Mouse (Mus musculus) monocyte, adult 5-6 weeks (primary cell): Measurements from ENCODE around the gene Ccnk. TPM values are rescaled to one million over a fixed set of nuclear protein-coding genes. Genes with fewer than 3 reads are reported as not detected.

Experiments used
- total RNA-seq: library from RNA; stranded (forward); fragments of 200-1000, 200-491, 200-594 nt; gene quantifications from 3 replicates; pipeline ENCODE4 v1.2.3, GENCODE M21; 2017

Ccnk gene
- total RNA-seq, 1 experiment from 2014 or later, result 22.4 TPM

Other genes starting within 250 kb of the Ccnk start
- 0.76 to 1.8 TPM (median 0.85 TPM) in 3 replicates for gene Bcl11b, start 176.0 kb upstream of the Ccnk start, total RNA-seq
- 101 to 135 TPM (median 121 TPM) in 3 replicates for gene Setd3, start 265 bp upstream of the Ccnk start, total RNA-seq
- gene Ccdc85c, start 95.8 kb downstream of the Ccnk start, total RNA-seq, result 0.32 to 1.4 TPM in 2 of 3 replicates, not detected in the other
- not detected in 3 replicates for gene Hhipl1, start 126.7 kb downstream of the Ccnk start, total RNA-seq
- not detected in 3 replicates for gene Cyp46a1, start 154.8 kb downstream of the Ccnk start, total RNA-seq
- not detected in 3 replicates for gene Eml1, start 191.4 kb downstream of the Ccnk start, total RNA-seq